Mouse (Mus musculus): Measurements from ENCODE around the gene Relch. TPM values are rescaled to one million over a fixed set of nuclear protein-coding genes. Genes with fewer than 3 reads are reported as not detected.

Relch gene
- total RNA-seq, 4 experiments from 2014 or later = 17.6 to 21.4 (median 19.2) TPM

DNA sequence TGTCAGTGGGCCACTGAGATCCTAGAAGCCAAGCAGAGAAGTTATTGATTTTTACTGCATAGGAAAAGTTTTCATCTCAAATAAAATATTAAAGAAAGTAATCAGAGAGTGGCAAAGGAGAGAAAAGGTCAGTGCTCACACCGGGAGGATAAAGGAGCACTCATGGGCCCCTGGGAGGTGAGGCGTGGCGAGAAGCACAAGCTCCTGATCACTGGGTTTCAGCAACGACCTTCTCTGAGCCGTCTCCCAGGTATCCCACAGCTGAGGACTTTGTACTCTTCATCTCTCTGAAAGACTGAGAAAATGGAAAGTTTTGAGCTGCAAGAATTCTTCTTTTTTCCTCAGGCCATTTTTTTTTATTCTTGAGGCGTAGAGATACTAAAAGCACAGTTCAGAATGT is 131.0 kb downstream of the Relch start:
- DNase-seq (ENCODE audit: low spot score) = no peak

DNA sequence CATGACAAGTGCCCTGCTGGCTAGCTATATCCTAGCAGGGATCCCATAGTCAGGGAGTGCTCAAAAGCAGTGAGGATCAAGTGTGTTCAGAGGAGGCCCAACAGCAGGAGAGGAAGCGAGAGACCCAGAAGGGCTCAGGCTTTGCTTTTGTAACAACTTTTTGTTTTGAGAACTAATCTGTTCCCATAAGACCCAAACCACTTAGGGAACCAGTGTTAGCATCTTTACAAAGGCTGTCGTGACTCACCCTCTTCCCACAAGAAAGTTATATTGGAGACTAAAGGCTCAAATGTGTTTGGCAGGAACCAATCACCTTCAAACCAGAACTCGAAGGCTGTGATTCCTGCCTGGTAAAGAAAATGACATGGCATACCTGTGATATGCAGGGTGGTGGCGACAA is 132.0 kb downstream of the Relch start:
- no peak for DNase-seq (ENCODE audit: low spot score)

DNA sequence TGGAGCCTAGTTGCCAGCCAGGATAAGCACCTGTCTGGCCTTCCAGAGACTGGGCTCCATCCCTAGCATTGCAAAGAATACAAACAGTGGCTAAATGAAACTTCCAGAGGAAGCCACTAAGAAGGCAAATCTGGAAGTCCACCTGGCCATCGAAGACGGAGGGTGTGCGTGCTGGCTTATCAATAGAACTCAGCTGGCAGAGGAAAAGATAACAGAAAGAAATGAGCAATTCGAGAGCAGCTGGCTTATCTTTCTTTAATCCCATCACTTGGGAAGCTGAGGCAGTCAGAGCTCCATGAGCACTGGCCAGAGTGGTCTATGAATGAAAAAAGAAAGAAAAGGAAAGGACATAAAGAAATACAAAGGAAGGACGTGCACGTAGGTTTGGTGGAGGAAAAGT is 136.9 kb downstream of the Relch start:
- no peak for DNase-seq (ENCODE audit: low spot score)

DNA sequence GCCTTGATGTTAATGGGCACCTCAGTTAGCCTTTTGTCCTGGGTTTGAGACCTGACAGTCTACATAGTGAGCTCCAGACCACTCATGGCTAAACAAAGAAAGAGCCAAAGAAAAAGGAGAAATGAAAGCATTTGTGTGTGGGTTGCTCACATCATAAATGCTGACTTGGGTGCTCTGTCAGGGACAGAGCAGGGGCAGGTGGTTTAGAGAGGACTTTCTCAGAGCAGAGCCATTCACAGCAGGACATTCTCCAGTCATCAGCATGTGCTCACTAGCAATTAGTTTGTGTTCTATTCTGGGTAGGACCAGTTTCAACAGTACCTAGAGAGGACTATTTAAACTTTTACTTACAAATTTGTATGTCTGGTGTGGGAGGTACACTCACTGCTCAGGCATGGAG is 137.6 kb downstream of the Relch start:
- no peak for DNase-seq (ENCODE audit: low spot score)

GRCm38 (mm10) chr1:105802941-105803340 is 139.3 kb downstream of the Relch start:
- no peak for DNase-seq (ENCODE audit: low spot score)

DNA sequence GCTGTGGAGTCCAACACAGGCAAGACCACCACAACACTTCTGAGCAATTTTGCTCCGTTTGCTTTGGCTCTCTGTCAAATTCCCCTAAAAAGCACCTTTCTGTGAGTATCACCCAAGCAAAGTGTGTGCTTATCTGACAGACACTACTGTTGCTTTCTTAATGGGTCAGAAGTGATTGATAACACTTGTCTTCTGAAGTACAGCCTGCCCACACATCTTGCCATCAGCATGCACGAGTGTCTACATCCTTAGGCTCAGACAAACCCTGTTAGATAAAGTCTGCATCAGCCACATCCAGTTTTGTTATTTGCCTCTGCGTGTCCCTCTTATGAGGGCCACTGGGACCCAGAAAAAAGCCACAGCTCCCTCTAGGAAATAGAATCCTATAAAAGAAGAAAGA is 140.6 kb downstream of the Relch start:
- no peak for DNase-seq (ENCODE audit: low spot score)

Other genes with a start within 250 kb of the Relch start
- 10 to 100 TPM; 12.4 to 18.4 (median 13.8) TPM for gene Pign, start 184 bp upstream of the Relch start, total RNA-seq (2022)
- gene Tnfrsf11a, start 116.9 kb downstream of the Relch start, total RNA-seq (2022) = 1 to 10 TPM; 1.2 to 2.6 (median 2.1) TPM

Data from heart, adult 8-10 months (tissue).